Mouse (Mus musculus): ENCODE results near the gene Osm.
A peak's percentile ranks its signal among the peaks of the same experiment; 100 is the strongest.

Gene Osm

DNA sequence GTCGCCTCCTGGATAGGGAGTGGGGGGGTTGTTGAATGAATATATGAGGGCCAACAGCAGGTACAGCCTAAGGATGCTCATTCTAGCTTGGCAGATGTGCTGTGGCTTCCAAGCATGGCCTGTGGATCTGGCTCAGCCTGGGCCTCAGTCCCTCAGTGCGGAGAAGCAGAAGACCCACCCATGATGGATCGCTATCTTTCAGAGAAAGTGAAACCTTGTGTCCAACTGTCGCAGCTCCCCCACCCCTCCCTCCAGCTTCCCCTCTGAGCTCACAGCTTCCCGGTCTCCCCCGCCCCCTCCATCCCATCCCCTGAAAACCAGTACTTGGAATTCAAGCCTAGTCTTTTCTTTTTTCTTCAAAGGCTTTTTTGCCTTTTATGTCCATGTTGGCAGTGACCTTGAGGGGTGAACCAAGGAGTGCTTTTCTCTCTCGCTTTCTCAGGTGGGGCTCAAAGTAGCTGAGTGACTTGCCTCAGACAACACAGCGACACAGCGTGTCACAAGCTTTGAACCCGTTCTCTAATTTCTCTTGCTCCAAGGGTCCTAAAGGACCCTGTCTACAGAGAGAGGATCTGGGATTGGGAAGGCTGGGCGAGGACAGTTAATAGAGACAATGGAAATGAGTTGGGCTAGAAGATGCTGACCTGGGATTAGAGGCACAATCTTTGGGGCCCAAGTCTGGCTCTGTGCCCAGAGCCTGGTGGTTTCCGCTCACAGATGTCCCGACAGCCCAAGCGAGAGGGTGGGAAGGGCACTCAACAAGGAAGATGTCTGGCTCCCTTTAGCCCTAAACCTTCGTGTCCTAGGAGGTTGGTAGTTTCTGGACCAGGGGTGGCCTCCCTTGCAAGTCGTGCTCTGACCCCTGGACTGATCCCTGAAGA lies at the start of gene Osm:
Gene Osm, plus strand, starts transcription at position 756 of the 881 bp plus-strand sequence.
- no peak for DNase-seq (ENCODE audit: low read depth, low spot score)

DNA sequence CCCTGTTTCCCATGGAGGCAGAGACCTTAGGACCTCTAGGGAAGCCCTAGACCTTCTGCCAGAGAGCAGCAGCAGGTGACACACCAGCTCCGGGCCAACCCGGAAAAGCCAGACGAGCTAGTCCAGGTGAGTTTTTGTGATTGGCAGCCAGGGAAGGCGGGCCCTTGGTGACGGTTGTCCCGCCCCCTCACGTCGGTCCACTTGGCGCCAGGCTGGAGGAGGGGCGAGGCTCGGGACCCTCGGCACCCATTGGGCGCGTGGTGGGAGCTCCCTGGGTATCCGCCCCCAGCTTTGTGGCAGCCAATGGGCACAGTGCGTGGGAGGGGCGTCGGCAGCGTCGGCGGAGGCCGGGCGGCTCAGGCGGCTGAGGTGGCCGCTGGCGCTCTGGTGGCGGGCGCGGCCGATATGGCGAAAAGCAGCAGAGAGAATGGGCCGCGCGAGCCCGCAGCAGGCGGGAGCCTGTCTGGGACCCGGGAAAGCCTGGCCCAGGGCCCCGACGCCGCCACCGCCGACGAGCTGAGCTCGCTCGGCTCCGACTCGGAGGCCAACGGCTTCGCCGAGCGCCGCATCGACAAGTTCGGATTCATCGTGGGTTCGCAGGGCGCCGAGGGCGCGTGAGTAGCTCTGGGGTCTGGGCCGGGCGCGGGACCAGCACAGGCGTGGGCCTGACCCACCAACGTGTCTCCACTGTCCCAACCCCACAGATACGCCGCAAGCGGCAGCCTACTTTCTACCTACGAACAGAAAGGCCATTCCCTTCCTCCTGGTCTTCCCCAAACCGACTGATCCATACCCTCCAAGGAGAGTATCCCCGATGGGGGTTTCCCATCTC lies 49.5 kb upstream of the Osm start, which contains the start of gene Tbc1d10a:
Gene Tbc1d10a, plus strand, starts transcription at position 304 of the 832 bp plus-strand sequence.
- DNase-seq (ENCODE audit: low read depth, low spot score), result peak; percentile 94

DNA sequence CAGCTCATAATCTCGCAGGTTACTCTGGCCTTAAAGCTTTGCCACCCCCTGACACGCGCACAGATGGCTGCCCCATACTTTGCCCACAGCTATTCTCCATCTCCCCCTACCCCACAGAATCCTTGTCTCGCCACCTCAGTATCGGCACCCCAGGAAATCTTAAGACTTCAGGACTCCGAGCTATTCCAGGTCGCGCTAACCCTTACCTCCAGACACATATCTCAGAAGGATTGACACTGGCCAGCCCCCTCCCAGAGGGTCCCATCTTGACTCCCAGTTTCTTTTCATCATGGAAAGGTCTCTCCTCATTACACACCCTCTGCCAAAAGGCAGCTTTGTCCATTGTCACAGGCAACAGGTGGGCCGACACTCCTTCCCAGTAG lies 48.9 kb upstream of the Osm start:
- DNase-seq (ENCODE audit: low read depth, low spot score), result no peak

DNA sequence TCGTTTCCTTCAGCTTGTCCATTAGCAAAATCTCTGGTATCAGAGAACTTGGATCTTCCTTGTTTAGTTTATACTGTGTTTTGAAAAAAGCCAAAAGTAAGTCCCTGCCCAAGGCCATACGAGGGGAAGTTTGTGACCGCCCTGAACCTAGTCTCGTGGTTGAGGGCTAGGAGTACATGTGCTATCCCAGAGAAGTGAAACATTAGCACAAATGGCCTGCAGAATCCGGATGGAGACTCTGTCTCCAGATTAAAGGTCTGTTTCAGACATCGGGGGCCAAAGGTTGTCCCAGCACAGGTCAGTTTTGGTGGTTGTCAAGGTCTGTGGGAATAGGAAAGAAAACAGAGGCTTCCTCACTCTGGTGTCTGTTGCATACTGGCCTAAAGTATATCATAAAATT lies 47.0 kb upstream of the Osm start:
- DNase-seq (ENCODE audit: low read depth, low spot score), result no peak

DNA sequence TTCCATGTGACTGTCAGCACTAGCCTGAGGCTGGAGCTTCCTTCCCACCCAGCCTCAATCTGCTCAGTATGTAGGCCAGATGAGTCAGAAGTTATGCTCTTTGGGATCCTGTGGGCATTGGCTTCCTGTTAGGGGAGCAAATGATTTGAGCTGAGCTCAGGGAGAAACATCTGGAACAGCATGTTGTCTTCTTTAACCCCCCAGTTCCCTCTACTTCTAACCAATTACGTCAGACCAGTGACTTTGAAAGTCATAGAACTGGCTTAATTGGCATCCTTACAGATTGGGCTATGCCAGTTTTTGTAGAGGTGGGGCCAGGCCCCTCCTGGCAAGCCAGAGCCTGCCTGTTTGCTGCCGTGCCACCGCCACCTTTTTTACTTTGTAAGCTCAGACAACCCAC lies 45.5 kb upstream of the Osm start:
- no peak for DNase-seq (ENCODE audit: low read depth, low spot score)

DNA sequence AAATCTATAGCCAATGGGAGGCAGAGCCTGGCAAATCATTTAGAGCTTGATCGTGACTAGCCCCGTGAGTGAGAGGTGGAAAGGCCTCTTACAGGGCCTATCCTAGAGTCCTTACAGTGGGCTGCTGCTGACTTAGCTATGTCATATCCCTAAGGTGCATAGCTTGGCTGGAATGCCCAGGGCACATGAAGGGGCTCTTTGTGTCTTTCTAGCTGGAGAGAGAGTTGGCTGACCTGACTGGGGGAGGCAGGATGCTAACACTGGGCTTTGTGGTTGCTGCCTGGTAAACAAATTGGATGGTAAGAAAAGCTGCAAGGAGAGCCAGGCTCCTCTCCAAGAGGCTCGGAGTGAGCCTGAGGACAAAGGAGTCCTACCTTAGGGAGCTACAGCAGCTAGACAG lies 43.5 kb upstream of the Osm start:
- no peak for DNase-seq (ENCODE audit: low read depth, low spot score)

DNA sequence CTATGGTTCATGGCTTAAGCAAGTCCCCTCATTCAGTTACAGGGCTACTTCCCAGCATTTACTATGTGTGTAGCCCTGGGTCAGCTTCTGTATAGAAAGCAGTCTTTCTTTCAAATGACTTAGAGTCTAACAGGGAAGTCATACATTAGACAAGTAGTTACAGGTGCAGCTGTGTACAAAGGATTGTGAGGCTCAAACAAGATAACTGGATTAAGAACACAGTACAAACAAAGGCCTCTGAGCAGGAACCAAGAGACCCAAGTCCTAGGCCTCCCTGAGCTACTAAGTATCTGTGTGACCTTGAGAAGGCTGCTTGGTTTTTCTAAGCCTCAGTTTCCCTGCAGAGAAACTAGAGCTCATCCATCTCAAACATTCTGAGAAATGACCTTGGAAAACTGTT lies 42.8 kb upstream of the Osm start:
- DNase-seq (ENCODE audit: low read depth, low spot score), result no peak

DNA sequence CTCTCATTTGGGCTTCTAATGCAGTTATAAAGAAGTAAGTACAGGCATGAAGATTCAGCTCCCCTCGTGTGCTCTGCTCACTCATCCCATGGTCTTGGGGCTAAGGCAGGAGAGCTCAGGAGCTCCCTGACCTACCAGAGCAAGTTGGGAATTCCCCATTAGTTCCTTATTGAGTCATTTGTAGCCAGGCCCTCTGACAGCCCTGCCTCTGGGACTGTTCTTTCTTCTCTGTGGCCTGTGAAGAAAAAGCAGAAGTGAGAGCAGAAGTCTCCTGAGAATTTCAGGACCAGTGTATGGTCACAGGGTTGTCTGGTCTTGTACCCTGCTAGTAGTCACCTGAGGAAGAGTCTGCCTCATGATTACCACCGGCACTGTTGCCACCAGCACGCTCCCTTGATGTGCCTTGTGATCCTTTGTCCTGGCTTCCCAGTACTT lies 40.6 kb upstream of the Osm start:
- DNase-seq (ENCODE audit: low read depth, low spot score), result no peak

DNA sequence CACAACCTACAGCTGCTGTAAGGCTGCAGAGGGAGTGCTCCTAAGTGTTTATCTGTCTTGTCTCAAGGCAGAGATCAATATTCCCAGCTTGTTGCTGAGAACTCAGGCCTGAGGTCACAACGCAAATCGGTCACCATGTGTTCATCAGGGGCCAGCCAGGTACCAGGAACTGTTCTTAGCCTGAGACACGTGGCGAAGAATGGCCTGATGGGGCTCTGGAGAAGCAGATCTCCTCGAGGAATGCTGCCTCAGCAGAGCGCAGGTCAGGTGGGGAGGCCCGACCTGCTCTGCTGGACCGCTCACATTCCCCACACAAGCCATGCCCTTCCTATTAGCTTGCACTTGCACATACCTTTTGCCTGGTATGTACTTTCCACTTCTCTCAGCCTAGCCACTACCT lies 39.6 kb upstream of the Osm start:
- DNase-seq (ENCODE audit: low read depth, low spot score), result no peak

DNA sequence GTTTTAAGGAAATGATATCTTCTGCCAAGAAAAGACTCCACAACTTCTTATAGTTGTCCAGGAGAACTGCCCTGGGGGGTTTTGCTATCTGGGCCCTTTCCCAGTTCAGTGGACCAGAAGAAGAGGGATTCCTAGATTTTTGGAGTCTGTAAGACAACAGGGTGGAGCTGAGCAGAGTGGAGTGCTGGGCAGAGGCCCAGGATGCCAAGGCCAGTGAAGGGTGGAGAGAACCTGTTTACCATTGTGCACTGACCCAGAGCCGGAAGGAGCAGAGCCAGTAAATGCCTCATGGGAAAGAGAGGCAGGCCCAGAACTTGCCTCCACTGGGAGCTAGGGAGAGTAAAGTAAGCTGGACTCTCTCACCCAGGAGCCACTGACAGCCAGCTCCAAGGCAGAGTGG lies 38.5 kb upstream of the Osm start:
- no peak for DNase-seq (ENCODE audit: low read depth, low spot score)

DNA sequence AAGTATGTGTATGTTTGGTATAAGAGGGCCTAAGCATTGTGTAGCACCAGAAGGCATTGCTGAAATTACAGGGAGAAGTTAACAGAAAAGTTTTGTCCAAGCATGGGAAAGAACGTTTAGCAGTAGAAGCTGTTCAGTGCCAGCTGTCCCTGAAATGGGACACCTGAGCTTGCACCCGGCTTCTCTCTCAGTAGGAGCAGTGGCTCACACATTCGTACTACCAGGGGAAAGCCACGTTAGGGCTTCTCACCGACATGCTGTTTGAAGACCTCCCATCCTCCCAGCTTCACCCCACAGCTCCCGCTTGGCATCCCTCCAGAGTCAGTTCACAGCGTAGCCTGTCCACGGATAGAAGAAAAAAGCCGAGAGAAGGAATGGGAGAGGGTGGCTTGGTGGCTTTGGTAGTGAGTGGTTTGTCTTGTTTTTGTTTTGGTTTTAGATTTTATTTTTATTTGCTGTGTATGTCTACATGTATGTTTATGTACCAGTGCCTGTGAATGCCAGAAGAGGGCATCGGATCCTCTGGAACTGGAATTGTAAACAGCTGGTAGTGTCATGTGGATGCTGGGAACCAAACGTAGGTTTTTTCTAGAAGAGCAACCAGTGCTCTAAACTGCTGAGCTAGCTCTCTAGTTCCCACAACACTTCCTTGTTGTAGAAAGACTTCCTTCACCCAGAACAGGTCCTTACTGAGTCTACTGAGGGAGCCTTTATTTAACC lies 34.1 kb upstream of the Osm start:
- DNase-seq (ENCODE audit: low read depth, low spot score), result no peak

DNA sequence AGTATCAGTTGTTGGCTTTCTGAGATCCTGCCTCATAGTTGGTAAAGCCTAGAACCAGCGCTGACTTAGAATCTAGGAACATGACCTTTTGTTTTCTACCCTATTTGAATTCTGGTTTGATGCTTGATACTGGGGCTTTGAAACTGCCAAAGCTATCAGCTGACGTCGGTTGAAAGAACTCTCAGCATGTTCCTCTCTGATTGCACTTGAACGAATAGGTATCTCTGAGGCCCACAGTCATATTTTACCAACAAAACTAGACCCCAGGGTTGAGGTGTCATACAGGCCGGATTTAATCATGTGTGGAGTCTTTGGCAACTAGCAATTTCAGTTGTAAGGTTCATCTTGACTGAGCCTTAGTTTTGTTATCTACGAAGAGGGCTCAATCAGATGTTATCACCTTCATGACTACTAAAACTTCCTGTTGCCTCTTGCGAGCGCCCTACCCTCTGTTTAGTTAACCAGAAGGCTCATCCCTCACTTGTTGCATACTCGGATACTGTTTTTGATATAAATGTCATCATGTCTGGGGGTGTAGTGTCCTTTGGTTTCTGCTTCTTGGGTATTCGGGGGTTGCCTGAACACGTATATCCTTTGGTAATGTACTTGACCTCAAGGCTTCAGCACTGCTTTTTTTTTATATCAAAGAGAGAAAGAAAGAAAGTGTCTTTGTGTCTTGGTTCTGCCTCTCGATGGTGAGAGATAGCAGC lies 33.1 kb upstream of the Osm start:
- DNase-seq (ENCODE audit: low read depth, low spot score), result no peak

DNA sequence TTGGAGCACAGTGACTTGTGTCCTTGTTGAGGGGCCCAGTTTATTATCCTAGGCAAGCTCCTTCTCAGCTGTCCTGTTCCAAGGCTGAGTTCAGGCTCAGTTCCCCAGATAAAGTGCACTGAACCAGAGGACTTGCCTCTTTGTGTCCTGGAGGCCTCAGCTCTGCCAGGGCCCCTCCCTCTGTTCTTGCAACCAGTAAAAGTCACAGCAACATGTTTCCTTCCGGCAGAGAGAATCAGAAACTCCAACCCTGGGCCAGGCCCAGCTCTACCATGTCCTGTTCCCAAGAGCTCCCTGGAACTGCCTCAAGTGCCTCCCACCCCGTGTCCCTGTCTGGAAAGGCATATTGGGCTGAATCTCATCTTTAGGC lies 32.5 kb upstream of the Osm start:
- no peak for DNase-seq (ENCODE audit: low read depth, low spot score)

DNA sequence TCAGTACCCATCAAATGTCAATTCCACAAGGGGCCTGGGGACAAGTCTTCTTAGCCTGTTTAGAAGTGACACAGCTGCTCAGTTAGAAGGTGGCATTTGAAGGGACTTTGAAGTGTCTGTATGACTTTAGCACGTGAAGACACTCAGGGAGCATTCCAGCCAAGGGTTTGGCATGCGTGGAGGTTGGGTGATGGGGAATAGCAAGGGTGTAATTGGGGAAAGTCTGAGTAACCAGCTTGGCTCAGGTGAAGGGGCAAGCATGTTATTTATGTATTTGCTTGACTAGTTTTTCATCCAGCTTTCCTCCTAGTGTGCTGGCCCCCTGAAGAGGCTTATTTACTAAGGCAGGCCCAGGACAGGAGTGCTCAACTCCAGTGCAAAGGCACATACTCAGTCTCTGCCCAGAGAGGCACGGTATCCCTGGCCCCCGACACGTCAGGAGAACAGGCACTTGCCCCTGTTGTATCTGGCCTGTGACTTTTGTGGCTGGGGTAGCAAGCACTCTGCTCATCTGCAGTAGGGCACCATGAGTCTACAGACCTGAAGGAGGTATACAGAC lies 31.0 kb upstream of the Osm start:
- no peak for DNase-seq (ENCODE audit: low read depth, low spot score)

DNA sequence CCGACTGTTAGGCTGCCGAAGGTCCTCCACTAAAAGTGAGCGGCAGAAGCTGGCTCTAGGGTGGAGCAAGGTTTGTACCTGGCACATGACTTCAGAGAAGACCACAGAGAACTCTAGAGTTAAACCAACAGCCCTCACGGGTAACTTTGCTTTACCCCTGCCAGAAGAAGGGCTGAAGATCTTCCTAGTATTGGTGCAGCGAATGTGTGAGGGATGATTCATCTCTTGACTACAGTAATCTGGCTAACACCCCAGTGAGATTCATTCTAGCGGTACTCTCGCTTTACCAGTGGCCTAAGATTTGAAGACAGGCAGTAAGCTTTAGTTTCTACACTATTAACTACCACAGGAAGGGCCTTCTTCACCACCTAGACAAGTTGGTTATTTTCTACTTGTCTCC lies 30.3 kb upstream of the Osm start:
- no peak for DNase-seq (ENCODE audit: low read depth, low spot score)

DNA sequence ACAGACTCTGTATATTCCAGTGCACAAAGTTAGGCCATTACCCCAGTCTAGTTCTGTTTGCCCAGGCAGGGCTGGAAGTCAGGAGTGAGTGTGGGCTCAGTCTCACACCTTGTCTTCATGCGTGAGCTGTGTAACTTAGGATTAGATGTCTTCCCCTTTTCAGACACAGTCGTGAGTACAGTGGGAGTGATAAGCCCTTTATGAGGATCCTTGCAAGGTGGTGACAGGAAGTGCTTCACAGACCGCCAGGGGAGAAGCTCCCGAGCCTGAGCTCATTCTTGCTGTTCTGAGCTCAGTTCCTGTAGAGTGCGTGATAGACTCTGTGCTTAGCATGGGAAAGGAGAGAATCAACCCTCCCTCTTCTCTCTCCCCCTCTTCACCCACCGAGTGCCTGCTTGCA lies 29.7 kb upstream of the Osm start:
- DNase-seq (ENCODE audit: low read depth, low spot score), result no peak

DNA sequence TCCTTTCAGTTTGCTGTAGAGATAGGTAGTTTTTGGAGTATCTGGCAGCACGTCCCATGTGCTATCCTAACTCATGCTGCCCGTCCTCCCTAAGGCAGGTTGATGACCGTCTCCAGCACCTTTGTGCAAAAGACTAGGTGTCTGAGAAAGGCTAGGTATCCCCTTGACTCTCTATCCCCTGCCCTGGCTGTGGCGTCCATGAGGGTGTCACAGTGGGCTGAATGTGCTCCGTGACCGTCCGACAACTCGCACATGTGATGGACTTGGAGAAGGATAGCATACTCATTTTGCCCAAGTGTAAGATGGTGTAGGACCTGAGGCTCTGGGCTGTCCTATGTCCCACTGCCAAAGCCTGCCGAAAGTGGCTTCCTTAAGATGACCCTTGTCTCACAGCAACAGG lies 28.6 kb upstream of the Osm start:
- DNase-seq (ENCODE audit: low read depth, low spot score), result no peak

DNA sequence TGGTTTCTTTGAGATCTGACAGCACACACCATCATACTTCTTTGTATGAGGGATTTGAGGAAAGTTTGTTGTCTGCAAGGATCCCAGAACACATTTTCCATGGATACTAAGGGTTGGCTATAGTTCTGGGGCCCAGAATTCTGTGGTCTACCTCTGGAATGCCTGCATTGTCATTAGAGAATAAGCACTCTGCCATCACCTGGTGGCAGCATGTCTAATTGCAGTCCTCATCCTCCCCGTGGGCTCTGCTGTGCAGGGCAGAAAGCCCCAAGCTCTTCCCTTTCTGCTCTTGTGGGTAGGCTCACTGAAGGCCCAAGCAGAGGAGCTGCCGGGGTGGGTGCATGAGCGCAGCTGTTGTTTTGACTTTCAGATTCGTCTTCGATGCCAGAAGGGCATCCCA lies 26.7 kb upstream of the Osm start:
- DNase-seq (ENCODE audit: low read depth, low spot score), result no peak

DNA sequence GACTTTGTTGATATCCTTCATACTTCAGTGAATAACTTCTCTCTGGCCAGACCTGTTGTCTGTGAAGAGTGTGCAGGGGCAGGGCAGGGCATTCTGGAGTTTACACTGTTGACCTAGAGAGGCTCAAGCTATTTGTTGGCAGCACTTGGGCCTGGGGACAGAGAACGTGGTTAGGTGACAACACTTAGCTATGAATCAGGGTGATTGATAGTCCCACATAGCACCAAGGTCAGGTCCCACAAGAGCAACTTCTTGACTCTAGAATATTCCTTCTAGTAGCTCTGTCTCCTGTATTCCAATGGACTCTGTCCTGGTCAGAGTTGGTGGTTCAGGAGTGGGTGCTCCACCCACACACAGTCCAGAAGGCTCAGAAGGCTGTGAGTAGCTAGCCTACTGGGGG lies 25.4 kb upstream of the Osm start:
- no peak for DNase-seq (ENCODE audit: low read depth, low spot score)

DNA sequence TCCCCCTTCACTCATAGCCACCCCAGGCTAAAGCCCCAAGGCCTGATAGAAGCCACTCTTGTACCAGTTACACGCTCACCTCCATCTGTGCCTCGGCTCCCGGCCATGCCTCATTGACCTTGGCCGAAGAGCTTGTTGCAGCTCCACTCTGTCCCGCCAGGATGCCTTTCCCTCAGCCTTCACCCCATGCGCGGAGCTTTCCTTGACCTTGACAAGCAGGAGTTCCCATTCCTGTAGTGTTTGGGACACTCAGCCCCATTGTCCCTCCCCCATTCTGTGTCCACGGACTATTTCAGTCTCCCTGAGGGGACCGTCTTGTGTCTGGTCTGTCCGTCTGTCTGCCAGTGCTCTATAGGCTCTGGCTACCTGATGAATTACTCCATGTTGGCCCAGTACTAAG lies 23.1 kb upstream of the Osm start:
- no peak for DNase-seq (ENCODE audit: low read depth, low spot score)

DNA sequence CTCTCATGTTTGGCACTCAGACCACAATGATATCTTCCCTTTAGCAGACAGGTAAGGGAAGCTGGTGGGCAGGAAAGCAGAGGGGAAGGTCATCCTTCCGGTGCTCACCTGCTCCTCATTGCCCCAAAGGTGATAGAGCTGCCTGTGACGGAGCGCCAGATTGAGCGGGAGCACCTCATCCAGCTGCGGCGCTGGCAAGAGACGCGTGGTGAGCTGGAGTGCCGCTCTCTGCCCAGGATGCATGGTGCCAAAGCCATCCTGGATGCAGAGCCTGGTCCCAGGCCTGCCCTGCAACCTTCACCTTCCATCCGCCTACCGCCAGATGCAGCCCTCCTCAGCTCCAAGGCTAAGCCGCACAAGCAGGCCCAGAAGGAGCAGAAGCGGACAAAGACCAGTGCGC lies 21.6 kb upstream of the Osm start:
- DNase-seq (ENCODE audit: low read depth, low spot score), result no peak

Measured in brain, embryonic 18.5 days (tissue).